Mouse (Mus musculus): ENCODE data around the gene Fam173a. TPM values are rescaled to one million over a fixed set of nuclear protein-coding genes. Genes with fewer than 3 reads are reported as not detected.
A peak's percentile ranks its signal among the peaks of the same experiment; 100 is the strongest.

Fam173a gene
- polyA plus RNA-seq, 1 experiment from 2014 or later: 66.1 TPM

DNA sequence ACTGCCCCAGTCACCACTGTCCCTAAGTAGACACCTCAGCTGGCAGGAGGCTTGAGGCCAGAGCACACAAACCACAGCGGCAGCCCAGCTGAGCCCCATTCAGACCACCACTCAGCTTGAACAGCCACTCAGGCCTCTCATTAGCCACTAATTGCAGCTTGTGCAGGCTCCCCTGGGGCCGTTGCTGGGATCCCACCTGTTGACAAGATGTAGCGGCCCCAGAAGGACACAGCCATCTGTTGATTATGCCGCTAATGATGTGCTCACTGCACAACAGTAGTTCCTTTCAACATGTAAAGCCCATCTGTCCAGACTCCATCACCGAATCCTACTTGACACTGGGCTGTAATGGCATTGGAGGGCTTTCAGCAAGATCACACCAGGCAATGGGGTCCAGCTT is 26.8 kb downstream of the Fam173a start:
- no peaks in the 10 kb centered on the region for H3K4me1 ChIP-seq (ENCODE audit: control insufficient read depth, insufficient read depth, low read length)
- ATAC-seq (ENCODE audit: low read depth) (peak; percentile 72), DNase-seq (ENCODE audit: low spot score) (peak; percentile 86)
- no peak overlapping the region for H3K9ac ChIP-seq (ENCODE audit: low read depth, low read length)
- no peak overlapping the region for H3K4me2 ChIP-seq (ENCODE audit: low read depth, low read length)
- H3K36me3 ChIP-seq (ENCODE audit: control insufficient read depth, insufficient read depth, low read length): no peaks in the 10 kb centered on the region
- H3K4me3 ChIP-seq (ENCODE audit: low read depth, low read length): no peak overlapping the region
- H3K27ac ChIP-seq (replicated peaks; ENCODE audit: low read depth, low read length): no peak overlapping the region
- H3K27me3 ChIP-seq (replicated peaks; ENCODE audit: control insufficient read depth, insufficient read depth, low read length): no peaks in the 10 kb centered on the region
- H3K9me3 ChIP-seq (ENCODE audit: control insufficient read depth, low read length): no peaks in the 10 kb centered on the region
- 35% methylated on average over 4 of the region's 5 CpGs for WGBS

DNA sequence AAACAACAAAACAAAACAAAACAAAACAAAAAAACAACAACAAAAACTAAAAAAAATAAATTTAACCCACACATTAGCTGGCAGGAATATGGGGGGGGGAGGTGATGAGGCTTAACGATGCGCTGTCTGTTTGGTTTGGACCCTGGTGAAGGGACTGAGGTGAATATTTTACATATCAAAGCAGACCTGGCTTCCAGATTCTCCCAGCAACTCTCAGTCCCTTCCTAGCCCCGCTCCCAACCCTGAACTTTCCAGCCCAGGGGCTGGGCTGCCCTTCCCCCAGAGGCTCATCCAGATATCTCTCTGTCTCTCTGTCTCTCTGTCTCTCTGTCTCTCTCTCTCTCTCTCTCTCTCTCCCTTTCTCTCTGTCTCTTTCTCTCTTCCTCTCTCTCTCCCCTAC is 30.1 kb downstream of the Fam173a start:
- H3K4me1 ChIP-seq (ENCODE audit: control insufficient read depth, insufficient read depth, low read length): no peaks in the 10 kb centered on the region
- no peak overlapping the region for H3K9ac ChIP-seq (ENCODE audit: low read depth, low read length)
- H3K36me3 ChIP-seq (ENCODE audit: control insufficient read depth, insufficient read depth, low read length): no peaks in the 10 kb centered on the region
- WGBS: 38% methylated on average over 3 of the region's 3 CpGs
- no peak overlapping the region for H3K4me2 ChIP-seq (ENCODE audit: low read depth, low read length)
- no peaks in the 10 kb centered on the region for H3K27me3 ChIP-seq (replicated peaks; ENCODE audit: control insufficient read depth, insufficient read depth, low read length)
- H3K9me3 ChIP-seq (ENCODE audit: control insufficient read depth, low read length): no peaks in the 10 kb centered on the region
- no peak overlapping the region for H3K4me3 ChIP-seq (ENCODE audit: low read depth, low read length)
- no peak for DNase-seq (ENCODE audit: low spot score)
- ATAC-seq (ENCODE audit: low read depth): no peak
- no peak overlapping the region for H3K27ac ChIP-seq (replicated peaks; ENCODE audit: low read depth, low read length)

DNA sequence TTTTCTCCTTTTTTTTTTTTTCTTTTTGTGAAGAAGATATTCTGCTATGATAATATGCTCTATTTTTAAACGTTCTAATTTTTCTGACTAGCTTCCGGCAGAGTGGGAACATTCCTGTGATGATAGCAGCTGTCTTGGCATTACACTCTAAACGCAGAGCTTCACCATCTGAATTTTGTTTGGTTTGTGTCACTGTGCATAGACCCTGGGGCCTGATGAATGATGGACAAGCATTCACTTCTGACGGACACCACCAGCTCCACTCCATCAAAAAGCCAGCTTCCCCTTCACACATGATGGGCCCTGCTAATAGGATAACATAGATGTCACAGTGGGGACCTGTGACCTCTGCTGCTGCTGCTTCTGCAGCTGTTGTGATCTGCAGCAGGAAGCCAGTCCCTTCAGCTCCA is 31.1 kb downstream of the Fam173a start:
- Histone ChIP-seq H3K9ac (ENCODE audit: low read depth, low read length) (no peak overlapping the region), H3K4me3 (ENCODE audit: low read depth, low read length) (no peak overlapping the region), H3K27me3 (replicated peaks; ENCODE audit: control insufficient read depth, insufficient read depth, low read length) (no peaks in the 10 kb centered on the region), H3K36me3 (ENCODE audit: control insufficient read depth, insufficient read depth, low read length) (no peaks in the 10 kb centered on the region), H3K4me1 (ENCODE audit: control insufficient read depth, insufficient read depth, low read length) (no peaks in the 10 kb centered on the region), H3K27ac (replicated peaks; ENCODE audit: low read depth, low read length) (no peak overlapping the region), H3K9me3 (ENCODE audit: control insufficient read depth, low read length) (no peaks in the 10 kb centered on the region), H3K4me2 (ENCODE audit: low read depth, low read length) (no peak overlapping the region)
- ATAC-seq (ENCODE audit: low read depth): no peak; the same call in 1 of the 2 replicates
- peak; percentile 42 for DNase-seq (ENCODE audit: low spot score)
- 29% methylated on average over 4 of the region's 4 CpGs for WGBS

DNA sequence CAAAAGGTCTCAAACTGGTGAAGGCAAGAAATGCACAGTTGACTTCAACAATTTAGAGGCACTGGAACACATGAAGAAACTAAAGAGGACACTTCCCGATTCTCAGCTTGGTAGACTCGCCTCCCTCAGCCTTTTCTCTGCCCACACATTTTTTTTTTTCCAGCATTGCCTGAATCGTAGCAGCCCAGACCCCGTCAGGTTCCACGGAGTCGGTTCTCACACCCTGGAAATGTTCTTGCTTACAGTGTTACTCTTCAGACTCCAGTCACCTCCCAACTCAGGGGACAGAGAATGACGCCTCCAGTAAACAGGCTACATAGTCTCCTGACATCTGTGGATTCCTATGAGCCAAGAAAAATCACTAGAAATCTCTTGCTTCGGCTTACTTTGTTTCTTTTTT is 32.6 kb downstream of the Fam173a start:
- H3K27me3 ChIP-seq (replicated peaks; ENCODE audit: control insufficient read depth, insufficient read depth, low read length): no peaks in the 10 kb centered on the region
- no peak overlapping the region for H3K4me2 ChIP-seq (ENCODE audit: low read depth, low read length)
- no peak overlapping the region for H3K9ac ChIP-seq (ENCODE audit: low read depth, low read length)
- no peak overlapping the region for H3K4me3 ChIP-seq (ENCODE audit: low read depth, low read length)
- WGBS: 78% methylated on average over 8 of the region's 8 CpGs
- H3K36me3 ChIP-seq (ENCODE audit: control insufficient read depth, insufficient read depth, low read length): no peaks in the 10 kb centered on the region
- H3K27ac ChIP-seq (replicated peaks; ENCODE audit: low read depth, low read length): no peak overlapping the region
- DNase-seq (ENCODE audit: low spot score): no peak
- no peaks in the 10 kb centered on the region for H3K4me1 ChIP-seq (ENCODE audit: control insufficient read depth, insufficient read depth, low read length)
- H3K9me3 ChIP-seq (ENCODE audit: control insufficient read depth, low read length): no peaks in the 10 kb centered on the region
- no peak for ATAC-seq (ENCODE audit: low read depth)

DNA sequence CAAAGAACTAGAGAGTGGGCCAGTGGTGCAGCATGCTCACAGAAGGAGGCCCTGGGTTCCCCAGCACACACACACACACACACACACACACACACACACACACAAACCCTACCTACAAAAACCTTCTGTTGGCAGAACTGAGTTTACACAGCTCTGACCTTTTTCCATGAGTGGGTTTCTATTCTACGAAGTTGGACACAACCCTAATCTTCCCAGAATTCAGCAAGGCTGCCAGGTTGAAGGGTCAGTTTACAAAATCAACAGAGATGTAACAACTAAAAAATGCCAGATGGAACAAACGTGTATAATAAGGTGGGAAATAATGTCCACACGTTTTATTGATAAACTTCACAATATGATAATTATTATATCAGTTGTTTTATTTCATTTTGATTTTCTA is 35.0 kb downstream of the Fam173a start:
- no peaks in the 10 kb centered on the region for H3K36me3 ChIP-seq (ENCODE audit: control insufficient read depth, insufficient read depth, low read length)
- no peak overlapping the region for H3K4me3 ChIP-seq (ENCODE audit: low read depth, low read length)
- no peaks in the 10 kb centered on the region for H3K4me1 ChIP-seq (ENCODE audit: control insufficient read depth, insufficient read depth, low read length)
- H3K27me3 ChIP-seq (replicated peaks; ENCODE audit: control insufficient read depth, insufficient read depth, low read length): no peaks in the 10 kb centered on the region
- no peak overlapping the region for H3K9ac ChIP-seq (ENCODE audit: low read depth, low read length)
- H3K4me2 ChIP-seq (ENCODE audit: low read depth, low read length): no peak overlapping the region
- no peak overlapping the region for H3K27ac ChIP-seq (replicated peaks; ENCODE audit: low read depth, low read length)
- ATAC-seq (ENCODE audit: low read depth): no peak
- H3K9me3 ChIP-seq (ENCODE audit: control insufficient read depth, low read length): no peaks in the 10 kb centered on the region
- DNase-seq (ENCODE audit: low spot score): no peak
- 57% methylated on average over 3 of the region's 3 CpGs for WGBS

DNA sequence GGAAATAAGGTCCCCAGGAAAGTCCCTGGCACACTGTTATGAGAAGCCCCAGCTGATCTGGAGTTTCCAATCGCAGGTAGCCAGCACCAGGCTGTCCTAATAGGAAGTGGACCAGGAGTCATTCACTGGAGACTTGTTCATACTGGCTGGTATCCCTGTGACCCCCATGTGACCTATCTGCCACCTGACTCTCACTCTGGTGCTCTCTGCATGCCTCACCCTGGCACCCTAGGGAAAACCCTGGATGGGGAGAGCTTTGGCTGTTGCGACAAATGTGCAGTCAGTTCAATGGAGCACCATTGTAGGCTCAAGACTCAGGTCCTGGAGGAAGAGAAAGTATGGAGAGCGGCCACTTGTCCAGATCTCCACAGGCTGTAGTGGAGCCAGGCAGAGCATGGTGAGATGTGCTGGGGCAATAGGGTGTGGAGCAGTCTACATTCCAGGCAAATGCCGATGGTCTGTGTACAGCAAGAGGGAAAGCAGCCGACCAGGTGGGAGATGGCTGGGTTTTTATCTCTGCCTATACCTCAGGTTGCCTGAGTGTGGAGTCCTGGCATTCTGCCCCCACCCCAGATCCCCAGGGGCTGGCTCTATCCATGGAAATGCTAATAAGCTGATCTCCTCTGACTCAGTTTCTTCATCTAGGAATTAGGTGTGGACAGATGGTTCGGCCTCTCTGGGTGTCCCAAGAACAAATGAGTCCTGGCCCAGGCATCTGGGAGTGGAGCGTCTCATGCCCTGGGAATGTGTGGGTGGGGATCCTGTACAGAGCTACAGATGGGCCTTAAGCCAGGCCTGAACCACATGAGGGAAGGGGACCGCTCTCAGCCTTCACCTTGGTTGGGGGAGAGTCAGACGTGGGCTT is 36.1 kb downstream of the Fam173a start:
- Histone ChIP-seq H3K9ac (ENCODE audit: low read depth, low read length) (no peak overlapping the region; the same call in 1 of the 2 replicates), H3K4me3 (ENCODE audit: low read depth, low read length) (no peak overlapping the region), H3K4me1 (ENCODE audit: control insufficient read depth, insufficient read depth, low read length) (no peaks in the 10 kb centered on the region), H3K9me3 (ENCODE audit: control insufficient read depth, low read length) (no peaks in the 10 kb centered on the region), H3K27me3 (replicated peaks; ENCODE audit: control insufficient read depth, insufficient read depth, low read length) (no peaks in the 10 kb centered on the region), H3K4me2 (ENCODE audit: low read depth, low read length) (no peak overlapping the region), H3K27ac (replicated peaks; ENCODE audit: low read depth, low read length) (no peak overlapping the region), H3K36me3 (ENCODE audit: control insufficient read depth, insufficient read depth, low read length) (no peaks in the 10 kb centered on the region)
- DNase-seq (ENCODE audit: low spot score) (no peak), ATAC-seq (ENCODE audit: low read depth) (no peak)
- 65% methylated on average over 9 of the region's 9 CpGs for WGBS

DNA sequence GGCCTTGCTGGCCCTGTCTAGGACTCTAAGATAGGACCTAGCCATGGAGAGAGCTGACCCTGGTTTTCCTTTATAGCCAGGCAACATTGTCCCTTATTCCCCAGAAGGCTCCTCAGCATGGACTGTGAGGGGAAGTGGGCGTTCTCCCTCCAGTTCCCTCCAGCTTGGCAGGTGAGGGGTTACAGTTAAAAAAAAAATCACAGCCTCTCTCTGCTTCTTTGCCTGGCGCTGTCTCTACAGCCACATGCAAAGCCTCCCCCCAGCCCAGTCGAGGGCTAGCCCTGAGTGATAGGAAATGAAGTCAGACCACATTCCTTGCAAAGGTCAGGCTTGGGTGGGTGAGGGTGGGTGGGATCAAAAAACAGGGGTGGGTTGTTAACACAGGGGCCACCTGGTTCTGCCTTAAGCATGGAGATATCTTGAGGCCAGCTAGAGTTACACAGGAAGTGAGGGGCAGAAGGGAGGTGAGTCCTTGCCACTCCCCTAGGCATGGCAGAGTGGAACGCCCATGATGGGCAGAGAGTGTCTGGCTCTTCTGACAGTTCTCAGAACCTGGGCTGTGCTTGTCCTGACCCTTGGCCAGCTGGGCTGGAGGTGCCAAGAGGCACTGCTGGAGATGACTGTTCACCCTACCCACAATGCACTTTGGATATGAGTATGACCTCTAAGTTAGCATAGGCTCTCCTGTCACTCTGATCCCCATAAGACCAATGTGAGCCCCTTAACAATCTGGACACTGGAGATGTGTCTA is 36.9 kb downstream of the Fam173a start:
- DNase-seq (ENCODE audit: low spot score): peak; percentile 11
- Histone ChIP-seq H3K27me3 (replicated peaks; ENCODE audit: control insufficient read depth, insufficient read depth, low read length) (no peaks in the 10 kb centered on the region), H3K4me3 (ENCODE audit: low read depth, low read length) (no peak overlapping the region), H3K27ac (replicated peaks; ENCODE audit: low read depth, low read length) (no peak overlapping the region), H3K4me2 (ENCODE audit: low read depth, low read length) (no peak overlapping the region), H3K36me3 (ENCODE audit: control insufficient read depth, insufficient read depth, low read length) (no peaks in the 10 kb centered on the region), H3K9ac (ENCODE audit: low read depth, low read length) (no peak overlapping the region), H3K9me3 (ENCODE audit: control insufficient read depth, low read length) (no peaks in the 10 kb centered on the region), H3K4me1 (ENCODE audit: control insufficient read depth, insufficient read depth, low read length) (peaks cover 3% of the 10 kb centered on the region; the same call in 1 of the 2 replicates)
- 21% methylated on average over 4 of the region's 4 CpGs for WGBS
- ATAC-seq (ENCODE audit: low read depth): no peak

DNA sequence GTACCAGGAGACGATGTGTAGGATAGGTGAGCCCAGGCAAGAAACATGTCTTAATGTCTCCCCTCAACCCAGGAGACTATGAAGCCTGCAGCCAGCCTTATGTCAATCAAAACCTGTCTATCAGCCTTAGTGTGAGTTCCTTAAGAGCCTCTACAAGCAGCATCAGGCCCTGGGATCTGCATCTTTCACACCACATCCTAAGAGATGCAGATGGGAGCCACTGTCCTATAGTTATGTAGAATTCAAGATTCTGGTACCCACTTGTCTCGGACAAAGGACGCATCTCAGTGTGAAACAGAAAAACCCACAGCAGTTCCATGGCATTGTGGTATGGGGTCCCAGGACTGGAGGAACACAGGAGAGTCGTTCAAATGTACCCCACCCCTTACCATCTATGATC is 37.6 kb downstream of the Fam173a start:
- Histone ChIP-seq H3K27me3 (replicated peaks; ENCODE audit: control insufficient read depth, insufficient read depth, low read length) (no peaks in the 10 kb centered on the region), H3K27ac (replicated peaks; ENCODE audit: low read depth, low read length) (no peak overlapping the region), H3K9me3 (ENCODE audit: control insufficient read depth, low read length) (no peaks in the 10 kb centered on the region), H3K9ac (ENCODE audit: low read depth, low read length) (no peak overlapping the region), H3K4me3 (ENCODE audit: low read depth, low read length) (no peak overlapping the region), H3K36me3 (ENCODE audit: control insufficient read depth, insufficient read depth, low read length) (no peaks in the 10 kb centered on the region), H3K4me2 (ENCODE audit: low read depth, low read length) (no peak overlapping the region), H3K4me1 (ENCODE audit: control insufficient read depth, insufficient read depth, low read length) (peaks cover 3% of the 10 kb centered on the region; the same call in 1 of the 2 replicates)
- 75% methylated on average over 4 of the region's 4 CpGs for WGBS
- DNase-seq (ENCODE audit: low spot score): no peak
- no peak for ATAC-seq (ENCODE audit: low read depth)
